In genomic region chr15:87545130-87545642, GRCm38 (mm10) we compare ENCODE assay signal across 9 mouse cellular contexts. TPM values are rescaled to one million over a fixed set of nuclear protein-coding genes. Genes with fewer than 3 reads are reported as not detected.
DNase-seq lines count a peak whose midpoint lies in the region; ATAC-seq and TF ChIP-seq lines count a peak whose summit lies in the region.
"Had no signal": no experiment of that assay in that cellular context is flagged by ENCODE, and none has a peak within 500 bp of the region (broad histone marks: within the 10 kb centered on the region; RNA-seq: fewer than 3 reads in every experiment).

No protein-coding gene starts in this region.

- TF ChIP-seq EP300 in lung, postnatal 0 days (IDR thresholded peaks at IDR 0.05): no peak

- peak; percentile 8 for ATAC-seq in lung, embryonic 15.5 days (ENCODE audit: borderline replicate concordance, extremely low read depth, low FRiP score, low TSS enrichment)
- ATAC-seq in lung, postnatal 0 days: no peak
- no peak for ATAC-seq in stomach, embryonic 15.5 days (ENCODE audit: insufficient read depth, low FRiP score, low read depth)

- no peak overlapping the region for H3K9ac ChIP-seq in lung, embryonic 15.5 days
- H3K9ac ChIP-seq in lung, postnatal 0 days (replicated peaks; ENCODE audit: low read depth): no peak overlapping the region
- H3K9ac ChIP-seq in stomach, embryonic 15.5 days: no peak overlapping the region

- no peak overlapping the region for H3K27ac ChIP-seq in lung, embryonic 15.5 days
- H3K27ac ChIP-seq in lung, postnatal 0 days (ENCODE audit: low read length): no peak overlapping the region
- H3K27ac ChIP-seq in limb, embryonic 10.5 days: peak overlapping the region; percentile 75
- H3K27ac ChIP-seq in stomach, embryonic 15.5 days: no peak overlapping the region

- H3K27me3 ChIP-seq in lung, embryonic 15.5 days: peaks cover 88% of the 10 kb centered on the region
- H3K27me3 ChIP-seq in lung, postnatal 0 days (replicated peaks; ENCODE audit: insufficient read depth, low read length): peaks cover 37% of the 10 kb centered on the region
- peaks cover 79% of the 10 kb centered on the region for H3K27me3 ChIP-seq in limb, embryonic 10.5 days (ENCODE audit: low read depth, poor library complexity, severe bottlenecking)
- peaks cover 72% of the 10 kb centered on the region for H3K27me3 ChIP-seq in stomach, embryonic 15.5 days (replicated peaks)

- peaks cover 8% of the 10 kb centered on the region; the same call in 1 of the 2 replicates for H3K4me1 ChIP-seq in lung, embryonic 15.5 days
- H3K4me1 ChIP-seq in lung, postnatal 0 days (ENCODE audit: insufficient read depth, low read depth, low read length): no peaks in the 10 kb centered on the region
- peaks cover 33% of the 10 kb centered on the region for H3K4me1 ChIP-seq in limb, embryonic 10.5 days
- no peaks in the 10 kb centered on the region for H3K4me1 ChIP-seq in stomach, embryonic 15.5 days

- no peaks in the 10 kb centered on the region for H3K9me3 ChIP-seq in lung, embryonic 15.5 days
- no peaks in the 10 kb centered on the region for H3K9me3 ChIP-seq in lung, postnatal 0 days (ENCODE audit: low read length)
- H3K9me3 ChIP-seq in limb, embryonic 10.5 days (replicated peaks): no peaks in the 10 kb centered on the region
- no peaks in the 10 kb centered on the region for H3K9me3 ChIP-seq in stomach, embryonic 15.5 days

- H3K4me2 ChIP-seq in lung, embryonic 15.5 days: peak overlapping the region; percentile 79
- no peak overlapping the region; the same call in 1 of the 2 replicates for H3K4me2 ChIP-seq in lung, postnatal 0 days (replicated peaks; ENCODE audit: low read depth, low read length)
- peak overlapping the region; percentile 93 for H3K4me2 ChIP-seq in stomach, embryonic 15.5 days

- WGBS in lung, embryonic 15.5 days: 9% methylated on average over 18 of the region's 18 CpGs
- 14% methylated on average over 18 of the region's 18 CpGs for WGBS in lung, postnatal 0 days
- WGBS in limb, embryonic 10.5 days: 10% methylated on average over 18 of the region's 18 CpGs
- 10% methylated on average over 18 of the region's 18 CpGs for WGBS in stomach, embryonic 15.5 days

- no peaks in the 10 kb centered on the region for H3K36me3 ChIP-seq in lung, embryonic 15.5 days
- H3K36me3 ChIP-seq in lung, postnatal 0 days (ENCODE audit: insufficient read depth, low read length): no peaks in the 10 kb centered on the region
- no peaks in the 10 kb centered on the region for H3K36me3 ChIP-seq in limb, embryonic 10.5 days
- no peaks in the 10 kb centered on the region for H3K36me3 ChIP-seq in stomach, embryonic 15.5 days

- peak overlapping the region; percentile 41 for H3K4me3 ChIP-seq in lung, embryonic 15.5 days
- no peak overlapping the region for H3K4me3 ChIP-seq in lung, postnatal 0 days (ENCODE audit: low read depth, low read length)
- peak overlapping the region; percentile 64 for H3K4me3 ChIP-seq in limb, embryonic 10.5 days
- H3K4me3 ChIP-seq in stomach, embryonic 15.5 days (replicated peaks): peak overlapping the region; percentile 45

- no peak for TF ChIP-seq CTCF in lung, postnatal 0 days (IDR thresholded peaks at IDR 0.05)

- DNase-seq in cerebellum, postnatal 10 days: peak; percentile 66 to 74
- DNase-seq in cerebellum, postnatal 14 days: no peak
- no peak for DNase-seq in lung, postnatal 0 days (ENCODE audit: low spot score)
- no peak for DNase-seq in limb, embryonic 10.5 days (ENCODE audit: low spot score)
- DNase-seq in adipocyte (ENCODE audit: low spot score): no peak
- no peak for DNase-seq in ovary, postnatal 14 days (ENCODE audit: low spot score)
- DNase-seq: adrenal gland, adult 8-10 months had no signal

RNA-seq across cellular contexts. Expression of gene Fam19a5, which starts 1.1 kb away (rescaled TPM):
- 0.82 and 1.0 TPM in 2 replicates for polyA plus RNA-seq in lung, embryonic 15.5 days (2015; fragmentation: Nextera tagmentation; extraction: Ambion mirVana)
- polyA plus RNA-seq in lung, postnatal 0 days (2015; fragmentation: Nextera tagmentation; extraction: Ambion mirVana): 0.24 and 0.30 TPM in 2 replicates
- 2.2 and 3.0 TPM in 2 replicates for polyA plus RNA-seq in limb, embryonic 10.5 days (2016; fragmentation: Nextera tagmentation; extraction: Ambion mirVana)
- polyA plus RNA-seq in stomach, embryonic 15.5 days (2015; fragmentation: Nextera tagmentation; extraction: Ambion mirVana): 2.6 and 2.9 TPM in 2 replicates

Comparison
In these comparisons a context has a peak if more than half of its experiments do, and no peak if none do; other contexts are left out.
1. DNase-seq: peak in cerebellum, postnatal 10 days (2 of 2); none in cerebellum, postnatal 14 days (0 of 2), lung, postnatal 0 days (single experiment), limb, embryonic 10.5 days (single experiment), adipocyte (single experiment) and ovary, postnatal 14 days (single experiment).